Mouse (Mus musculus) neural tube, embryonic 11.5 days (tissue): ENCODE results near the gene Fbxl18. TPM values are rescaled to one million over a fixed set of nuclear protein-coding genes. Genes with fewer than 3 reads are reported as not detected.

ENCODE experiments used
- ATAC-seq: fragments of 200-750 bp; cut with Nextera tagmentation; 2 replicates; pipeline ENCODE4 v1.8.0; 2017; ENCODE audit warnings: moderate number of reproducible peaks, mild to moderate bottlenecking, moderate TSS enrichment, moderate library complexity; ENCODE audit not compliant: insufficient read depth, low FRiP score, low TSS enrichment
- DNase-seq: peaks from one replicate; pipeline ENCODE4 v3.0.0-alpha.2; 2015; ENCODE audit warnings: low spot score
- H3K27ac ChIP-seq: fragments of 300-500 bp; sonication (generic); 2 replicates; pipeline ENCODE4 v1.5.1; 2014; ENCODE audit warnings: low read depth, mild to moderate bottlenecking, low read length
- H3K27me3 ChIP-seq: fragments of 300-500 bp; sonication (generic); 2 replicates; pipeline ENCODE4 v1.6.1; 2014; ENCODE audit warnings: mild to moderate bottlenecking, low read length, mixed read lengths; ENCODE audit not compliant: control insufficient read depth, insufficient read depth
- H3K36me3 ChIP-seq: fragments of 300-500 bp; sonication (generic); 2 replicates; pipeline ENCODE4 v1.6.1; 2014; ENCODE audit warnings: mild to moderate bottlenecking, low read length, moderate library complexity, mixed read lengths; ENCODE audit not compliant: control insufficient read depth, insufficient read depth
- H3K4me1 ChIP-seq: fragments of 300-500 bp; sonication (generic); 2 replicates; pipeline ENCODE4 v1.6.1; 2014; ENCODE audit warnings: low read length, mixed read lengths; ENCODE audit not compliant: control insufficient read depth, insufficient read depth
- H3K4me2 ChIP-seq: fragments of 300-500 bp; sonication (generic); 2 replicates; pipeline ENCODE4 v1.6.1; 2014; ENCODE audit warnings: low read depth, mild to moderate bottlenecking, moderate library complexity
- H3K4me3 ChIP-seq: fragments of 300-500 bp; sonication (generic); 2 replicates; pipeline ENCODE4 v1.5.1; 2014; ENCODE audit warnings: low read depth, low read length
- H3K9ac ChIP-seq: fragments of 300-500 bp; sonication (generic); 2 replicates; pipeline ENCODE4 v1.6.1; 2014; ENCODE audit warnings: mild to moderate bottlenecking, low read length
- H3K9me3 ChIP-seq: fragments of 300-500 bp; sonication (generic); 2 replicates; pipeline ENCODE4 v1.6.1; 2016; ENCODE audit warnings: low read length; ENCODE audit not compliant: control insufficient read depth
- WGBS: fragments of 180-500 bp; shearing (Covaris S2); extraction: QIAGEN DNeasy Blood & Tissue Kit; methylation state at CpG from one replicate; pipeline ENCODE4 v1.1.7; 2014; 5-methylcytosine and 5-hydroxymethylcytosine counted together
- polyA plus RNA-seq: library from polyadenylated mRNA; unstranded; fragments of >200 nt; fragmentation: Nextera tagmentation; extraction: Ambion mirVana; gene quantifications from 2 replicates; pipeline ENCODE4 v1.2.1, GENCODE M21; 2014

Fbxl18 gene
- polyA plus RNA-seq, 1 experiment from 2014 or later, result 13.7 TPM

- DNase-seq (no peak), ATAC-seq (no peak)
- Histone ChIP-seq H3K9me3 (no peaks in the 10 kb centered on the region), H3K4me1 (peaks cover 31% of the 10 kb centered on the region), H3K36me3 (peaks cover 7% of the 10 kb centered on the region), H3K4me3 (no peak overlapping the region), H3K27me3 (no peaks in the 10 kb centered on the region), H3K27ac (peak overlapping the region; percentile 49), H3K4me2 (no peak overlapping the region), H3K9ac (no peak overlapping the region; the same call in 1 of the 2 replicates)
- 17% methylated on average over 5 of the region's 5 CpGs for WGBS
Measured at GRCm38 (mm10) chr5:142908941-142909575, 13.8 kb upstream of the Fbxl18 start.

GRCm38 (mm10) chr5:142907803-142908559, 12.8 kb upstream of the Fbxl18 start:
- peaks cover 12% of the 10 kb centered on the region for H3K36me3 ChIP-seq
- no peak overlapping the region for H3K4me3 ChIP-seq
- WGBS, result 82% methylated on average over 5 of the region's 5 CpGs
- ATAC-seq (no peak), DNase-seq (no peak)
- peaks cover 31% of the 10 kb centered on the region for H3K4me1 ChIP-seq
- peak overlapping the region; percentile 99; the same call in 1 of the 2 replicates for H3K27ac ChIP-seq
- H3K27me3 ChIP-seq, result no peaks in the 10 kb centered on the region
- peak overlapping the region; percentile 78 for H3K9ac ChIP-seq
- no peaks in the 10 kb centered on the region for H3K9me3 ChIP-seq
- peak overlapping the region; percentile 54; the same call in 1 of the 2 replicates for H3K4me2 ChIP-seq

GRCm38 (mm10) chr5:142907048-142907802, 12.0 kb upstream of the Fbxl18 start:
- H3K27me3 ChIP-seq, result no peaks in the 10 kb centered on the region
- ATAC-seq (no peak), DNase-seq (no peak)
- peaks cover 31% of the 10 kb centered on the region for H3K4me1 ChIP-seq
- peaks cover 16% of the 10 kb centered on the region for H3K36me3 ChIP-seq
- H3K4me2 ChIP-seq, result peak overlapping the region; percentile 54
- peak overlapping the region; percentile 99 for H3K27ac ChIP-seq
- WGBS, result 41% methylated on average over 14 of the region's 14 CpGs
- H3K9me3 ChIP-seq, result no peaks in the 10 kb centered on the region
- H3K9ac ChIP-seq, result peak overlapping the region; percentile 78
- H3K4me3 ChIP-seq, result peak overlapping the region; percentile 82

- ATAC-seq, result peak; percentile 80
- Histone ChIP-seq H3K4me2 (peak within 1 kb of the TSS; percentile 85), H3K4me1 (peaks cover 31% of the 10 kb centered on the region), H3K4me3 (peak within 1 kb of the TSS; percentile 82), H3K27me3 (no peaks in the 10 kb centered on the region), H3K36me3 (peaks cover 16% of the 10 kb centered on the region), H3K27ac (peak within 1 kb of the TSS; percentile 99), H3K9ac (peak within 1 kb of the TSS; percentile 99), H3K9me3 (no peaks in the 10 kb centered on the region)
- DNase-seq, result peak; percentile 97
- 2% methylated on average over 41 of the region's 41 CpGs for WGBS
Measured at GRCm38 (mm10) chr5:142906532-142907047, 11.4 kb upstream of the Fbxl18 start, which contains the start of gene Actb. TSS of gene Actb (minus strand) at chr5:142906754.

- peak; percentile 73 for ATAC-seq
- Histone ChIP-seq H3K9me3 (no peaks in the 10 kb centered on the region), H3K27me3 (no peaks in the 10 kb centered on the region), H3K27ac (peak overlapping the region; percentile 99), H3K4me1 (peaks cover 31% of the 10 kb centered on the region), H3K4me2 (peak overlapping the region; percentile 85), H3K36me3 (peaks cover 16% of the 10 kb centered on the region), H3K4me3 (peak overlapping the region; percentile 82), H3K9ac (peak overlapping the region; percentile 99)
- WGBS, result under 1% methylated on average over 83 of the region's 84 CpGs
- DNase-seq, result peak; percentile 99
Measured at GRCm38 (mm10) chr5:142905725-142906531, 10.7 kb upstream of the Fbxl18 start.

DNA sequence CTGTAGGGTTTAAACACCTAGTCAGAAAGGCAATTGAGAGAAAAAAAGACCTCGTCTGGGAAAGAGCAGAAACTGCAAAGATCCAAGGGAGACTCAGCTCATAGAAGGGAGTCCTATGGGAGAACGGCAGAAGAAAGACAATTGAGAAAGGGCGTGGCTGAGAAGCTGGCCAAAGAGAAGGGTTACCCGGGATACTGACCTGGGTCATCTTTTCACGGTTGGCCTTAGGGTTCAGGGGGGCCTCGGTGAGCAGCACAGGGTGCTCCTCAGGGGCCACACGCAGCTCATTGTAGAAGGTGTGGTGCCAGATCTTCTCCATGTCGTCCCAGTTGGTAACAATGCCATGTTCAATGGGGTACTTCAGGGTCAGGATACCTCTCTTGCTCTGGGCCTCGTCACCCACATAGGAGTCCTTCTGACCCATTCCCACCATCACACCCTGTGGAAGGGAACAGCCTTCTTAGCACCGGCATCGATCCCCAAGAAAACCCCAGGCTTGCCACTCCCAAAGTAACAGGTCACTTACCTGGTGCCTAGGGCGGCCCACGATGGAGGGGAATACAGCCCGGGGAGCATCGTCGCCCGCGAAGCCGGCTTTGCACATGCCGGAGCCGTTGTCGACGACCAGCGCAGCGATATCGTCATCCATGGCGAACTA, 9.9 kb upstream of the Fbxl18 start:
- Histone ChIP-seq H3K27me3 (no peaks in the 10 kb centered on the region), H3K27ac (peak overlapping the region; percentile 99), H3K9ac (peak overlapping the region; percentile 99), H3K36me3 (peaks cover 19% of the 10 kb centered on the region), H3K4me3 (peak overlapping the region; percentile 82), H3K4me1 (peaks cover 31% of the 10 kb centered on the region), H3K4me2 (peak overlapping the region; percentile 85), H3K9me3 (no peaks in the 10 kb centered on the region)
- ATAC-seq (peak; percentile 7; the same call in 1 of the 2 replicates), DNase-seq (no peak)
- 6% methylated on average over 27 of the region's 27 CpGs for WGBS

GRCm38 (mm10) chr5:142904208-142905037, 9.2 kb upstream of the Fbxl18 start:
- WGBS, result 83% methylated on average over 19 of the region's 19 CpGs
- Histone ChIP-seq H3K36me3 (peaks cover 25% of the 10 kb centered on the region), H3K4me2 (peak overlapping the region; percentile 85), H3K9me3 (no peaks in the 10 kb centered on the region), H3K27ac (peak overlapping the region; percentile 99), H3K27me3 (no peaks in the 10 kb centered on the region), H3K4me3 (peak overlapping the region; percentile 82), H3K4me1 (peaks cover 25% of the 10 kb centered on the region), H3K9ac (peak overlapping the region; percentile 99)
- no peak for DNase-seq
- no peak for ATAC-seq
